Mouse (Mus musculus) midbrain, postnatal 0 days (tissue): ENCODE results near the gene Fcgrt. TPM values are rescaled to one million over a fixed set of nuclear protein-coding genes. Genes with fewer than 3 reads are reported as not detected.
"Not testable (repeated sequence)": the region's sequence is repeated elsewhere in the genome, so short reads cannot be mapped to it uniquely, and the experiment has no call there.

Experiments
- ATAC-seq: fragments of 200-750 bp; cut with Nextera tagmentation; 2 replicates; pipeline ENCODE4 v1.8.0; 2017; ENCODE audit warnings: moderate number of reproducible peaks, mild to moderate bottlenecking, moderate TSS enrichment, moderate library complexity; ENCODE audit not compliant: low FRiP score
- DNase-seq: peaks from one replicate; pipeline ENCODE4 v3.0.0-alpha.2; 2015; ENCODE audit warnings: low spot score
- H3K27ac ChIP-seq: fragments of 300-500 bp; sonication (generic); 2 replicates; pipeline ENCODE4 v1.5.1; 2014; ENCODE audit warnings: low read depth, mild to moderate bottlenecking, low read length, mixed read lengths
- H3K27me3 ChIP-seq: fragments of 300-500 bp; sonication (generic); 2 replicates; pipeline ENCODE4 v1.6.1; 2014; ENCODE audit warnings: low read length, control low read depth, mixed read lengths; ENCODE audit not compliant: insufficient read depth
- H3K36me3 ChIP-seq: fragments of 300-500 bp; sonication (generic); 2 replicates; pipeline ENCODE4 v1.6.1; 2014; ENCODE audit warnings: low read length, control low read depth, mixed read lengths; ENCODE audit not compliant: insufficient read depth
- H3K4me1 ChIP-seq: fragments of 300-500 bp; sonication (generic); 2 replicates; pipeline ENCODE4 v1.6.1; 2014; ENCODE audit warnings: mild to moderate bottlenecking, control low read depth, antibody characterized with exemption, low read length, mixed read lengths; ENCODE audit not compliant: insufficient read depth
- H3K4me2 ChIP-seq: fragments of 300-500 bp; sonication (generic); 2 replicates; pipeline ENCODE4 v1.6.1; 2014; ENCODE audit warnings: low read depth, mild to moderate bottlenecking, low read length, mixed read lengths; ENCODE audit not compliant: poor library complexity, severe bottlenecking
- H3K4me3 ChIP-seq: fragments of 300-500 bp; sonication (generic); 2 replicates; pipeline ENCODE4 v1.5.1; 2014; ENCODE audit warnings: low read depth, mild to moderate bottlenecking, low read length, moderate library complexity
- H3K9ac ChIP-seq: fragments of 300-500 bp; sonication (generic); replicated peaks from 2 replicates; pipeline ENCODE4 v1.6.1; 2014; ENCODE audit warnings: mild to moderate bottlenecking, low read length, moderate library complexity, mixed read lengths; ENCODE audit not compliant: poor library complexity, severe bottlenecking
- H3K9me3 ChIP-seq: fragments of 300-500 bp; sonication (generic); 2 replicates; pipeline ENCODE4 v1.6.1; 2016; ENCODE audit warnings: low read length, control low read depth
- CTCF ChIP-seq: IDR thresholded peaks from 2 replicates; pipeline ENCODE4 v1.5.1; 2016; ENCODE audit warnings: antibody characterized with exemption, mild to moderate bottlenecking
- WGBS: fragments of 180-500 bp; shearing (Covaris S2); extraction: QIAGEN DNeasy Blood & Tissue Kit; methylation state at CpG from one replicate; pipeline ENCODE4 v1.1.7; 2014; 5-methylcytosine and 5-hydroxymethylcytosine counted together
- polyA plus RNA-seq: library from polyadenylated mRNA; unstranded; fragments of >200 nt; fragmentation: Nextera tagmentation; extraction: Ambion mirVana; gene quantifications from 2 replicates; pipeline ENCODE4 v1.2.1, GENCODE M21; 2015
- total RNA-seq: library from RNA; depleted of rRNA; stranded (reverse); fragments of >200 nt; gene quantifications from 2 replicates; pipeline ENCODE4 v1.2.3, GENCODE M21; 2014

Fcgrt gene
- total and polyA plus RNA-seq, 2 experiments from 2014 or later = 30.5 to 36.4 TPM

DNA sequence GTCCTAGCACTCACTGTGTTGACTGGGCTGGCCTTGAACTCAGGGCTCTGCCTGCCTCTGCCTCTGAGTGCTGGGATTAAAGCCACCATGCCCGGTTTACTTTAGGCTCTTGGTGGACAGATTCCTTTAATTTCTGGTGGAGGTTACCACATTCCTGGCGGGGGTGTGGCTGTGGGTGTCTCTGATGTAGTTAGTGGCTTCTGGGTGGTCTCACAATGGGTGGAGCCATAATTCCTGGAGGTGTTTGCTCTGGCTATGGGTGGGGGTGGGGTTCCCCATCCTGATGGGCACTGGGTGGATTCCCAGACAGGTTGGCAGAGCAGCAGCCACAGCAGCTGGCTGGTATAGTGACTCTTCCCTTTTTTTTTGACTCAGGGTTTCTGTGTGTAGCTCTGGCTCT is 8.3 kb upstream of the Fcgrt start:
- H3K9me3 ChIP-seq = no peaks in the 10 kb centered on the region
- no peaks in the 10 kb centered on the region for H3K36me3 ChIP-seq
- ATAC-seq (no peak), DNase-seq (no peak)
- no peak overlapping the region for H3K27ac ChIP-seq
- H3K4me2 ChIP-seq = no peak overlapping the region
- no peak overlapping the region for H3K4me3 ChIP-seq
- H3K9ac ChIP-seq = no peak overlapping the region
- 81% methylated on average over 2 of the region's 2 CpGs for WGBS
- no peaks in the 10 kb centered on the region for H3K4me1 ChIP-seq
- TF ChIP-seq CTCF = no peak
- H3K27me3 ChIP-seq = no peaks in the 10 kb centered on the region

DNA sequence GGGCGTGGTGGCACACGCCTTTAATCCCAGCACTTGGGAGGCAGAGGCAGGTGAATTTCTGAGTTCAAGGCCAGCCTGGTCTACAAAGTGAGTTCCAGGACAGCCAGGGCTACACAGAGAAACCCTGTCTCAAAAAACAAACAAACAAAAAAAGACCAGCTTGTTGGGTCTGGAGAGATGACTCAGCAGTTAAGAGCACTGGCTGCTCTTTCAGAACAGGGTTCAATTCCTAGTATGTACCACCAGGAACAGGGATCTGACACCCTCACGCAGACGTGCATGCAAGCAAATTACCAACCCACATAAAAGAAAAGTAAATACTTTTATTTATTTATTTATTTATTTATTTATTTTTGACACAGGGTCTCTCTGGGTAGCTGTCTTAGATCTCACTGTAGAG is 6.4 kb upstream of the Fcgrt start:
- not testable (repeated sequence) for H3K4me1 ChIP-seq, H3K4me3 ChIP-seq, H3K27ac ChIP-seq, H3K9me3 ChIP-seq, DNase-seq, H3K4me2 ChIP-seq, ATAC-seq, H3K27me3 ChIP-seq, H3K36me3 ChIP-seq, H3K9ac ChIP-seq
- 93% methylated on average over 4 of the region's 4 CpGs for WGBS

DNA sequence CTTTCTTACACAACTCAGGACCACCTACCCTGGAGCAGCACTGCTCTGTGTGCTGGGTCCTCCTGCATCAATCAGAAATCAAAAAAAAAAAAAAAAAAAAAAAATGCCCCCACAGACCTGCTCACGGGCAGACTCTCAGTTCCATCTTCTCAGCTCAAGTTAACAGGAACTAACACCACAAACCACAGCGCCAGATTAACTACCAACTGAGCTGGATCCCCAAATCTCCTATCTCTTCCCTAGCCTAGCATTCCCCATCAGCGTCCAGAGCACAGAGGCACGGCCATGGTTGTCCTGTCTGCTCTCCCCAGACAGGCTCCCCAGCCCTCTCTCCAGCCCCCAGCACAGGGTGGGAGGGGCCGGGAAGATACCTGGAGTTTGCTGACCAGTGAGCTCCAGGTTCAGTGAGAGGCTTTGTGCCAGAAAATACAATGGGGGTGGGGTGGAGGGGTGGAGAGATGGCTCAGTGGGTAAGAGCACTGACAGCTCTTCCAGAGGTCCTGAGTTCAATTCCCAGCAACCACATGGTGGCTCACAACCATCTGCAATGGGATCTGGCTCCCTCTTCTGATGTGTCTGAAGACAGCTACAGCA is 3.5 kb upstream of the Fcgrt start:
- ATAC-seq (no peak), DNase-seq (no peak)
- Histone ChIP-seq H3K36me3 (no peaks in the 10 kb centered on the region), H3K9ac (no peak overlapping the region), H3K4me2 (no peak overlapping the region), H3K4me1 (no peaks in the 10 kb centered on the region), H3K9me3 (no peaks in the 10 kb centered on the region), H3K27me3 (no peaks in the 10 kb centered on the region), H3K4me3 (no peak overlapping the region), H3K27ac (no peak overlapping the region)
- 48% methylated on average over 5 of the region's 5 CpGs for WGBS
- no peak for TF ChIP-seq CTCF

DNA sequence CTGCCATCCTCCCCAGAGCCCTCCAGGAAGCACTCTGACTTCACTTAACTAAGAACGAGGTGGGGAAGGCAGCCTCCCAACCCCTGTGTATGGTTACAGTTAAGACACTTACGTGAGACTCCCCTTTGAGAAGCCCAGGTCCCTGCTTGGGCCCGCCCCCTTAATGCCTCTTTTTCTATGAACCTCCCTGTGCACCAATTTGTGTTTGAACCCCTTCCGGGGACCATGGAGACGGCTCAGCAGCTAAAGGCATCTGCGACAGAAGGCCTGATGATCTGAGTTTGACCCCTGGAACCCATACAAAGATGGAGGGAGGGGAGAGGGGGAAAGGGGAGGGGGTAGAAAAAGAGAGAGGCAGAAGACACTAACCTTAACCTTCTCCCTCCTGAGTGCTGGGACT is 2.8 kb upstream of the Fcgrt start:
- Histone ChIP-seq H3K36me3 (no peaks in the 10 kb centered on the region), H3K4me1 (no peaks in the 10 kb centered on the region), H3K4me2 (no peak overlapping the region), H3K9me3 (no peaks in the 10 kb centered on the region), H3K9ac (no peak overlapping the region), H3K27me3 (no peaks in the 10 kb centered on the region), H3K27ac (no peak overlapping the region), H3K4me3 (no peak overlapping the region)
- no peak for ATAC-seq
- no peak for DNase-seq
- WGBS = 18% methylated on average over 6 of the region's 6 CpGs
- no peak for TF ChIP-seq CTCF

DNA sequence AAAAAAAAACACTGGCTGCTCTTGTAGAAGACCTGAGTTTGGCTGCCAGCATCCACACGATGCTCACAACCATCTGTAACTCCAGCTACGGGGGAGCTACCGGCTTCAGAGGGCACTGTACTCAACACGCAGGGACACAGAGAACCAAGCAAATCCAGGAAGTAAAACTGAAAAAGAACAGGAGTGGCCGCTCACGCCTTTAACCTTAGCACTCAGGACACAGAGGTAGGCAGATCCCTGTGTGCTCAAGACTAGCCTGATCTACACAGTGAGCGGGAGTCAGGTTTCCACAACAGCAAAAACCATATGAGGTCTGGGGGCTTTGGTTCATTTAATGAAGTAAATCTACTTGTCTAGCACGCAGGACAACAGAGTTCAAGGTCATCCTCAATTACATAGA is 1.8 kb upstream of the Fcgrt start:
- H3K9me3 ChIP-seq = no peaks in the 10 kb centered on the region
- 83% methylated on average over 8 of the region's 8 CpGs for WGBS
- no peak overlapping the region for H3K4me3 ChIP-seq
- H3K4me2 ChIP-seq = no peak overlapping the region
- ATAC-seq (no peak), DNase-seq (no peak)
- H3K27ac ChIP-seq = no peak overlapping the region
- H3K4me1 ChIP-seq = no peaks in the 10 kb centered on the region
- no peak for TF ChIP-seq CTCF
- H3K9ac ChIP-seq = no peak overlapping the region
- H3K27me3 ChIP-seq = no peaks in the 10 kb centered on the region
- H3K36me3 ChIP-seq = no peaks in the 10 kb centered on the region

DNA sequence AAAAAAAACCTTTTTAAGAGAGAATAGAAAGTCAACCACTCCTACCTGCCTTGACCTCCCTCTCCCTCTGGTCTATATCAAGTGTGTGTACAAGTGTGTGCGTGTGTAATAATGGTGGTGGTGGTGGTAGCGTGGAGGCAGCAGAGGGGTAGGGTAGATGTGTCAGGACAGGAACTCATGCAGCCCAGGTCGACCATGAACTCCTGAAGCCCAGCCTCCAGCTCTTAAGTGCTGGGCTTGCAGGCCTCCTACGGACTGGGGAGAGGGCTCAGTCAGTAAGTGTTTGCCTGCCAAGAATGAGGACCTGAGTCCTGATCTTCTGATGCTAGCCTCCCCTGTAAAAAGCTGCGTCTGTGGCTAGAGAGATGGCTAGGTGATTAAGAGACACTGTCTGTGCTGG is 1.3 kb upstream of the Fcgrt start:
- H3K4me2 ChIP-seq = no peak overlapping the region
- TF ChIP-seq CTCF = no peak
- no peak for ATAC-seq
- no peaks in the 10 kb centered on the region for H3K27me3 ChIP-seq
- no peak for DNase-seq
- no peak overlapping the region for H3K9ac ChIP-seq
- H3K4me3 ChIP-seq = no peak overlapping the region
- 81% methylated on average over 5 of the region's 5 CpGs for WGBS
- no peaks in the 10 kb centered on the region for H3K36me3 ChIP-seq
- no peaks in the 10 kb centered on the region for H3K4me1 ChIP-seq
- H3K9me3 ChIP-seq = no peaks in the 10 kb centered on the region
- no peak overlapping the region for H3K27ac ChIP-seq
